Mouse (Mus musculus) right cerebral cortex, postnatal 36 days (tissue): ENCODE data around the gene Phf14.
"Not testable (repeated sequence)": the region's sequence is repeated elsewhere in the genome, so short reads cannot be mapped to it uniquely, and the experiment has no call there.

Experiments
- DNase-seq, 2 experiments: peaks; one replicate each; pipeline ENCODE4 v3.0.0; 2022; ENCODE audit warnings: low spot score in 2 of 2, mixed read lengths in 1 of 2

Phf14 gene

GRCm38 (mm10) chr6:11907269-11908032 lies at the start of gene Phf14, which contains the start of gene Ndufa4:
TSS of gene Phf14 (plus strand) at chr6:11907809.
TSS of gene Ndufa4 (minus strand) at chr6:11907497.
- DNase-seq: peak; percentile 86 to 87

- DNase-seq: not testable (repeated sequence)
Observed at GRCm38 (mm10) chr6:11875364-11875763, 32.2 kb upstream of the Phf14 start.

- DNase-seq: no peak
Observed at GRCm38 (mm10) chr6:11900809-11901310, 6.7 kb upstream of the Phf14 start.

GRCm38 (mm10) chr6:11906890-11907268 lies 730 bp upstream of the Phf14 start:
- DNase-seq: no peak

GRCm38 (mm10) chr6:11908170-11908569 lies 561 bp downstream of the Phf14 start:
- DNase-seq: no peak

GRCm38 (mm10) chr6:11925496-11926041 lies 18.0 kb downstream of the Phf14 start:
- DNase-seq: peak; percentile 85

- peak; percentile 7 to 11 for DNase-seq
Observed at GRCm38 (mm10) chr6:11926082-11926595, 18.5 kb downstream of the Phf14 start.

GRCm38 (mm10) chr6:11927485-11927884 lies 19.9 kb downstream of the Phf14 start:
- DNase-seq: no peak

GRCm38 (mm10) chr6:11933403-11933802 lies 25.8 kb downstream of the Phf14 start:
- no peak for DNase-seq

GRCm38 (mm10) chr6:11940895-11941294 lies 33.3 kb downstream of the Phf14 start:
- no peak for DNase-seq

- DNase-seq: no peak
Observed at GRCm38 (mm10) chr6:11942089-11942488, 34.5 kb downstream of the Phf14 start.

GRCm38 (mm10) chr6:11948100-11948499 lies 40.5 kb downstream of the Phf14 start:
- no peak for DNase-seq

GRCm38 (mm10) chr6:11960172-11960571 lies 52.6 kb downstream of the Phf14 start:
- DNase-seq: no peak

GRCm38 (mm10) chr6:11993782-11994181 lies 86.2 kb downstream of the Phf14 start:
- no peak for DNase-seq

GRCm38 (mm10) chr6:11998576-11998975 lies 91.0 kb downstream of the Phf14 start:
- no peak for DNase-seq

- no peak for DNase-seq
Observed at GRCm38 (mm10) chr6:11999506-11999905, 91.9 kb downstream of the Phf14 start.

- no peak for DNase-seq
Observed at GRCm38 (mm10) chr6:12005455-12005854, 97.8 kb downstream of the Phf14 start.

GRCm38 (mm10) chr6:12006001-12006400 lies 98.4 kb downstream of the Phf14 start:
- DNase-seq: no peak

GRCm38 (mm10) chr6:12012103-12012502 lies 104.5 kb downstream of the Phf14 start:
- DNase-seq: no peak

GRCm38 (mm10) chr6:12014035-12014434 lies 106.4 kb downstream of the Phf14 start:
- no peak for DNase-seq

- no peak for DNase-seq
Observed at GRCm38 (mm10) chr6:12014733-12015132, 107.1 kb downstream of the Phf14 start.

- DNase-seq: no peak
Observed at GRCm38 (mm10) chr6:12019736-12020135, 112.1 kb downstream of the Phf14 start.

GRCm38 (mm10) chr6:12020156-12020555 lies 112.5 kb downstream of the Phf14 start:
- no peak for DNase-seq
